Mouse (Mus musculus): Measurements from ENCODE around the gene Ldha. TPM values are rescaled to one million over a fixed set of nuclear protein-coding genes. Genes with fewer than 3 reads are reported as not detected.
"Not testable (repeated sequence)": the region's sequence is repeated elsewhere in the genome, so short reads cannot be mapped to it uniquely, and the experiment has no call there.

Ldha gene
- polyA plus RNA-seq, 1 experiment, result 332 TPM

GRCm38 (mm10) chr7:46827046-46827802, 14.1 kb upstream of the Ldha start:
- WGBS, result 81% methylated on average over 20 of the region's 20 CpGs
- Histone ChIP-seq H3K4me3 (replicated peaks; ENCODE audit: control insufficient read depth, low read depth, low read length) (no peak overlapping the region), H3K27ac (ENCODE audit: control insufficient read depth, insufficient read depth, low read depth, low read length, poor library complexity) (no peak overlapping the region), H3K4me1 (ENCODE audit: control insufficient read depth, insufficient read depth, low read length) (peaks cover 3% of the 10 kb centered on the region)
- TF ChIP-seq POLR2A (IDR thresholded peaks at IDR 0.05; ENCODE audit: borderline replicate concordance, control insufficient read depth, low read depth, low read length) (no peak), CTCF (IDR thresholded peaks at IDR 0.05; ENCODE audit: control insufficient read depth, insufficient read depth, low read length) (no peak)

GRCm38 (mm10) chr7:46827803-46828184, 13.5 kb upstream of the Ldha start:
- WGBS, result 83% methylated on average over 2 of the region's 2 CpGs
- peaks cover 3% of the 10 kb centered on the region for H3K4me1 ChIP-seq (ENCODE audit: control insufficient read depth, insufficient read depth, low read length)
- no peak overlapping the region for H3K4me3 ChIP-seq (replicated peaks; ENCODE audit: control insufficient read depth, low read depth, low read length)
- TF ChIP-seq CTCF (IDR thresholded peaks at IDR 0.05; ENCODE audit: control insufficient read depth, insufficient read depth, low read length) (no peak), POLR2A (IDR thresholded peaks at IDR 0.05; ENCODE audit: borderline replicate concordance, control insufficient read depth, low read depth, low read length) (no peak)
- H3K27ac ChIP-seq (ENCODE audit: control insufficient read depth, insufficient read depth, low read depth, low read length, poor library complexity), result no peak overlapping the region

GRCm38 (mm10) chr7:46829911-46830310, 11.4 kb upstream of the Ldha start:
- TF ChIP-seq POLR2A (IDR thresholded peaks at IDR 0.05; ENCODE audit: borderline replicate concordance, control insufficient read depth, low read depth, low read length) (no peak), CTCF (IDR thresholded peaks at IDR 0.05; ENCODE audit: control insufficient read depth, insufficient read depth, low read length) (no peak)
- WGBS, result 86% methylated on average over 12 of the region's 12 CpGs
- H3K4me1 ChIP-seq (ENCODE audit: control insufficient read depth, insufficient read depth, low read length), result peaks cover 8% of the 10 kb centered on the region
- no peak overlapping the region for H3K27ac ChIP-seq (ENCODE audit: control insufficient read depth, insufficient read depth, low read depth, low read length, poor library complexity)
- no peak overlapping the region for H3K4me3 ChIP-seq (replicated peaks; ENCODE audit: control insufficient read depth, low read depth, low read length)

- 20% methylated on average over 13 of the region's 13 CpGs for WGBS
Observed at GRCm38 (mm10) chr7:46830799-46831590, 10.3 kb upstream of the Ldha start.

GRCm38 (mm10) chr7:46831693-46832092, 9.6 kb upstream of the Ldha start:
- H3K4me3 ChIP-seq (replicated peaks; ENCODE audit: control insufficient read depth, low read depth, low read length), result no peak overlapping the region
- 56% methylated on average over 8 of the region's 8 CpGs for WGBS
- TF ChIP-seq POLR2A (IDR thresholded peaks at IDR 0.05; ENCODE audit: borderline replicate concordance, control insufficient read depth, low read depth, low read length) (no peak), CTCF (IDR thresholded peaks at IDR 0.05; ENCODE audit: control insufficient read depth, insufficient read depth, low read length) (no peak)
- H3K4me1 ChIP-seq (ENCODE audit: control insufficient read depth, insufficient read depth, low read length), result peaks cover 8% of the 10 kb centered on the region
- H3K27ac ChIP-seq (ENCODE audit: control insufficient read depth, insufficient read depth, low read depth, low read length, poor library complexity), result no peak overlapping the region

More at GRCm38 (mm10) chr7:46830799-46831590, 10.3 kb upstream of the Ldha start:
- no peak overlapping the region for H3K4me3 ChIP-seq (replicated peaks; ENCODE audit: control insufficient read depth, low read depth, low read length)
- H3K27ac ChIP-seq (ENCODE audit: control insufficient read depth, insufficient read depth, low read depth, low read length, poor library complexity), result peak overlapping the region; percentile 27; the same call in 1 of the 2 replicates
- peaks cover 8% of the 10 kb centered on the region for H3K4me1 ChIP-seq (ENCODE audit: control insufficient read depth, insufficient read depth, low read length)
- TF ChIP-seq CTCF (IDR thresholded peaks at IDR 0.05; ENCODE audit: control insufficient read depth, insufficient read depth, low read length) (no peak), POLR2A (IDR thresholded peaks at IDR 0.05; ENCODE audit: borderline replicate concordance, control insufficient read depth, low read depth, low read length) (no peak)

- H3K4me1 ChIP-seq (ENCODE audit: control insufficient read depth, insufficient read depth, low read length); H3K27ac ChIP-seq (ENCODE audit: control insufficient read depth, insufficient read depth, low read depth, low read length, poor library complexity); H3K4me3 ChIP-seq (replicated peaks; ENCODE audit: control insufficient read depth, low read depth, low read length): not testable (repeated sequence)
- 77% methylated on average over 11 of the region's 11 CpGs for WGBS
Observed at GRCm38 (mm10) chr7:46832112-46832810, 9.0 kb upstream of the Ldha start.

- Histone ChIP-seq H3K4me3 (replicated peaks; ENCODE audit: control insufficient read depth, low read depth, low read length) (no peak overlapping the region), H3K27ac (ENCODE audit: control insufficient read depth, insufficient read depth, low read depth, low read length, poor library complexity) (0 out of 2 replicates have a peak overlapping the region, but pooled peaks have one; percentile 30), H3K4me1 (ENCODE audit: control insufficient read depth, insufficient read depth, low read length) (peaks cover 8% of the 10 kb centered on the region)
- TF ChIP-seq POLR2A (IDR thresholded peaks at IDR 0.05; ENCODE audit: borderline replicate concordance, control insufficient read depth, low read depth, low read length) (no peak), CTCF (IDR thresholded peaks at IDR 0.05; ENCODE audit: control insufficient read depth, insufficient read depth, low read length) (no peak)
- WGBS, result 22% methylated on average over 6 of the region's 6 CpGs
Observed at GRCm38 (mm10) chr7:46833266-46833665, 8.0 kb upstream of the Ldha start.

GRCm38 (mm10) chr7:46833670-46834255, 7.5 kb upstream of the Ldha start:
- TF ChIP-seq POLR2A (IDR thresholded peaks at IDR 0.05; ENCODE audit: borderline replicate concordance, control insufficient read depth, low read depth, low read length), result no peak
- no peak for TF ChIP-seq CTCF (IDR thresholded peaks at IDR 0.05; ENCODE audit: control insufficient read depth, insufficient read depth, low read length)
- WGBS, result 36% methylated on average over 7 of the region's 7 CpGs
- H3K4me3 ChIP-seq (replicated peaks; ENCODE audit: control insufficient read depth, low read depth, low read length), result no peak overlapping the region
- no peak overlapping the region for H3K27ac ChIP-seq (ENCODE audit: control insufficient read depth, insufficient read depth, low read depth, low read length, poor library complexity)
- peaks cover 10% of the 10 kb centered on the region for H3K4me1 ChIP-seq (ENCODE audit: control insufficient read depth, insufficient read depth, low read length)

Measured in bone marrow, adult 2 months (tissue).